Mouse (Mus musculus) layer of hippocampus, adult 9-10 months (tissue): ENCODE data around the gene Utp11.

Source experiments
- DNase-seq: peaks from one replicate; pipeline ENCODE4 v3.0.0; 2022; ENCODE audit warnings: low spot score

The Utp11 gene

DNA sequence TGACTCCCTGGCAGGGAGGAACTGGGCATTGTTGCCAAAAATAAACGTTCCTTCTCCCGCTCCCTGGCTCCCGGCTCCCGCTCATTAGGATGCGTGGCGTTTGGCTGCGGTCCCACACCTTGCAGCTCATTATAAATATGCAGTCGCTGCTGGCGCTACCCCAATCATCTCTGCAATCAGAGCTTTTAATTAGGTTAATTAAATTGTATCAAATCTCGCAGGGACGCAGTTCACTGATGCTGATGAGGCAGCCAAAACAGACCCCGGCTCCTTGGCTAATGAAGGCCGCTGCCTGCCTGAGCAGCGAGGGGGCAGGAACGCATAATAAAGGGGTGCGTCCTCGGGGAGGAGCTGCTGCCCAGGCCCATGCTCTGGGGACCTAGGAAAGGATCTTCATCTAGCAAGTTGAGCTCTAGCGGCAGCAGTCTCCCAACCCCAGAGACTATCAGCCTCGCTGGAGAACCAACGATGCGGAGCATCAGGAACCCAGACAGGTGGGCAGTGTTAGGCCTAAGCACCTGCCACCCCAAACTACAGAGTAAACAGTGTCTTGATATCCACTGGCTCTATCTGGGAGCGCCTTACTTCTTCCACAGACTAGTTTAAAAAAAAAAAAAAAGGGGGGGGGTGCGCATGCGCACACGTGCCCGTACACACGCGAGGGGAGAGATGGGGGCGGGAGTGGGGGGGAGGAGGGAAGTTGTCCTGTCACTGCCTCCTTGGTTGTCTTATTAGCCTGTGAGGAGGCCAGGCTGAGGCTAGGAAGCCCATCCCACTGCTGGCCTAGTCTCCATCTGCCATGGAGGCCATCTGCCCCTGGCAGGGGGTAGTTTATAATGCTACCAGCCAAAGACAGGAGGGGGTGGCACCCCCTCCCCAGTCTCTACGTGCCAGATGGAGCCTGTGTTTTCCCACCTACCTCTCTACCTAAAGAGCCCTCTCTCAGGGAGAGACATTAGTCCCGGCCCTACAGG is 20.8 kb downstream of the Utp11 start:
- no peak for DNase-seq

DNA sequence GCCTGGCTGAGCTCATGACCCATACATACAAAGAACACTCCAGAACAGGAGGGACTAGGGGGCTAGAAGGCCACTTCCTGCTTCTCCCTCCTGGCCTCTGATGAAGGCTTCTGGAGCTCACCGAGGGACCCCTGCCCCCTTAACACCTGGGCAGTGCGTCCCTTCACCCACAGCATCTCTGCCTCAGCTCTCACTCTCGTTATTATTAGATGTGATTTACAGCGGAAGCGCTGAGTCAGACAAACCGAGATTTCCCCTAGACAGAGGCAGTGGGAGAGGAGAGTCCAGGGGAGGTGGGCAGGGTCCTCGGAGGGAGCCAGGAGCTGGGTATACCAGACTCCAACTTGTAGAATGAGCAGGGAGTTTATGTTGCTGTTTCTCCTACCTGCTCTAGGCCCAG is 21.8 kb downstream of the Utp11 start:
- no peak for DNase-seq

DNA sequence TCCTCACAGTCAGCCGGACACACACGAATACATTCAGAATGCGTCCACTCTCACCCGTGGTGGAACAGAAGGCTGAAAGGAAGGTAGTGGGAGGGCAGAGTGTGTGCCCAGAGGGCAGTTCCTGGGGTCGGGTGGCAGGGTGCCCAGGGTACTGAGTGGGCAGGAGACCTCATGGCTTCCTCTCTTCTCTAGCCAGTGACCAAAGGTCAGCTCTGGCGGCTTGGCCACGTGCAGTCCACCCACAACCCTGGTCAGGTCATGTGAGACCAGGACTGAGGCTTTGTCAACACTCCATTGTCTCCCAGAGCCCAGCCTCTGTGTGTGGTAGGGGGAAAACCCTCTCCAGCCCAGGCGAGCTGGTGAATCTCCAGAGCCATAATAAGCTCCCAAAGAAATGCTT is 23.2 kb downstream of the Utp11 start:
- no peak for DNase-seq

DNA sequence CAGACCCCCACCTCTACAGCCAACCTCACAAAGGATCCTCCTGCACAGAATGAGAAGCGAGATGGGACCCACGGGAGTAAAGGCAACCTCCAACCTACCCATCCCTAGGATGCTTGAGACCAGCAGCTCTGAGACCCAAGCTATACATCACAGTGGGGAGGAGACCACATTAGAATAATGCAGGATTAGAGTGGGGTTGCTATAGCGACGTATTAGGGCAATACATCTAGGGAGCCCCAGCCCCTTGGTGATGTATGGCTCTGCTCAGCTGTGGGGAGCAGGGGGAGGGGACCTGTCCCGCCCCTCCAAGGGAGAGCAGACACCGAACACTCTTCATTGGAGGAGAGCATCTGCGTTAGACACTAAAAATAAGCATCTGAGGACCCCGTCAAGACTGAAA is 25.3 kb downstream of the Utp11 start:
- DNase-seq = no peak

DNA sequence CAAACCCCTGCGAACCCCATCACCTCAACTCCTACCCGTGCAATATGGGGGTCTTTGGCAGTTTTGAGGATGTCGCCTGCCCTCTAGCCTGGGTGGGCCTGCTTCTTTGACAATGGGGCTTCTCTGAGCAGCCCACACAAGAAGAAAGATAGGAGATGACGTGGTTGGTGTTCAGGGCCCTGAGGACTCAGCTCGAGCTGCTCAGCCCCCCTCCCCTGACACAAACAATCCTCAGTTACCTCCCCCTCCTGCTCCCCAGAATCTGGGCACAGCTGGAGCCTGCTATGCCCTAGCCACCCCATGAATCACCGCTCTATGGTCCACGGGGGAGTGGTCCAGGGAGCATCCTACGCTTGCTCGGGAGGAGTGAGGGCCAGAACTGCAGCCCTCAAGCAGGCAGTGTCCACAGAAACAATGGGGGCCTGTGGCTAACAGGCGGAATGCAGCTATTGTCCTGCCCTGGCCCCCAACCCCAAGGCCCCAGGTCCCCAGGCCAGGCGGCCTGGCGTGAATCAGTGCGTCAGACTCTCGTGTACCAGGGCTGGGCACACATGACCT is 25.8 kb downstream of the Utp11 start:
- no peak for DNase-seq

DNA sequence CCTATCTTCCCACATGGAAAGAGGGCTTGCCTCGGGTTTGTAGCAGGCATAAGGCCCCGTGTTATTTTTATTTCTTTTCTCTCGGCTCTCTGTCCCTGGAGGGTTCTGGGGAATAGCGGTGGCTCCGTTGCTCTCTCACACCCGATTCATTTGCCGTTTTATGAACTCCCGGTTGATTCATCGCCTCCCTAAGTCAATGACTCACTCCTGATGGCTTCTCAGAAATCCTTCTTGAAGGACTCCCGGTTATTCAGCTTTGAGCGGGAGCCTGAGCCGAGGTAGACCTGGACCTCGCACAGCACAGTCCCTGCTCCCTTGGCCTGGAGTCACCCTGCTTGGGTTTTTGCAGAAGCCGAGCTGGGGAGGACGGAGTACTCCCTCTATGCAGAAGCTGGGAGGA is 28.8 kb downstream of the Utp11 start:
- no peak for DNase-seq

DNA sequence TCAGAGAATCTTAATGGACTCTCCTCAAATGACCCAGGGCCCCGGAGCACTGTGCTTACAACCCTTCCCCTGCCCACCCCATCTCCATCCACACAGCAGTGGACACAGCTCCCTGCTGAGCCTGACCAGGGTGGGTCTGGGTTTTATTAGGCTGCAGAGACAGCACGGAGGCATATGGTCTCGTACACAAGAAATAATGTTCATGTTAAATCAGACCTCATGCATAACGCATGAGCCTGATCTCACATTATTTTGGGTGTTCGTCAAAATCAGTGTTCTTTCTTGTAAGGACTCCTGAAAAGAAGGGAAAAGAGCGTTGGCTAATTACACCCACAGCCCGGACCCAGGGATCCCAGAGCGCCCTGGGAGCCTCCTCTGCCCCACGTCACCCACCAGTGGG is 29.2 kb downstream of the Utp11 start:
- DNase-seq = no peak

DNA sequence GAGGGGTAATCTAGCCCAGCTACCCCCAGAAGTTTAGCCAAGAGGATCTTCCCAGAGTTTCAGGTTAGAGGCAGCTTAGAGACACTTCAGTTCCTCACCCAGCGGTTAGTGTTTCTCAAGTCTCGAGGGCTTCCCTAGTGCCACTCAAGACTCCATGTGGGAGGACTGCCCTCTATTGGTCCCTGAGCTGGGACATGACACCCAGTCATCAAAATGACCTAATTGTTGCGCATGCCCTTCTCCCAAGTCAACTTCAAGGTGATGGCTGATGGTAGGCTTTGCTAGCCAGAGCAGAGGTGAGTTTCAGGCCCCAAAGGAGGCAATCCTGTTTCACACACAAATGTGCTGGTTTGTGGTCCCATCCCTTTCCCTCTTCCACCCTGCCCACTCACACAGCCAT is 30.4 kb downstream of the Utp11 start:
- DNase-seq = no peak

DNA sequence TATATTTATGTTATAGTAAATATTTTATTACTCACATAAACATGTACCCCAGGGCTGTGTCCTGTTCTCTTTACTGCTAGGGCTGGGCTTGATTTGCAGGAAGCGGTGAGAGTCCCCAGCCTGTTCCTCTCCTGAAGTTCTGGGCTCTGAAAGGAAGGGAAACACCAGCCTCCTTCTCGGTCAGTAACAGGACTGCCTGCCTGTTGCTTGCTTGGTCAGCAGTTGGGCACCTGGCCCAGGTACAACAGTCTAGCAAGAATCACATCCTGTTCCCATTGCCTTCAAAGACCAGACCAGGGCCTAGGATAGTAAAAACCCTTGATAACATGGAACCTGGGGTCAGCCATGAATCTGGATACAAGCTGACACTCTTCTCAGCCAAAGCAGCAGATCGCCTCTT is 32.8 kb downstream of the Utp11 start:
- DNase-seq = no peak

DNA sequence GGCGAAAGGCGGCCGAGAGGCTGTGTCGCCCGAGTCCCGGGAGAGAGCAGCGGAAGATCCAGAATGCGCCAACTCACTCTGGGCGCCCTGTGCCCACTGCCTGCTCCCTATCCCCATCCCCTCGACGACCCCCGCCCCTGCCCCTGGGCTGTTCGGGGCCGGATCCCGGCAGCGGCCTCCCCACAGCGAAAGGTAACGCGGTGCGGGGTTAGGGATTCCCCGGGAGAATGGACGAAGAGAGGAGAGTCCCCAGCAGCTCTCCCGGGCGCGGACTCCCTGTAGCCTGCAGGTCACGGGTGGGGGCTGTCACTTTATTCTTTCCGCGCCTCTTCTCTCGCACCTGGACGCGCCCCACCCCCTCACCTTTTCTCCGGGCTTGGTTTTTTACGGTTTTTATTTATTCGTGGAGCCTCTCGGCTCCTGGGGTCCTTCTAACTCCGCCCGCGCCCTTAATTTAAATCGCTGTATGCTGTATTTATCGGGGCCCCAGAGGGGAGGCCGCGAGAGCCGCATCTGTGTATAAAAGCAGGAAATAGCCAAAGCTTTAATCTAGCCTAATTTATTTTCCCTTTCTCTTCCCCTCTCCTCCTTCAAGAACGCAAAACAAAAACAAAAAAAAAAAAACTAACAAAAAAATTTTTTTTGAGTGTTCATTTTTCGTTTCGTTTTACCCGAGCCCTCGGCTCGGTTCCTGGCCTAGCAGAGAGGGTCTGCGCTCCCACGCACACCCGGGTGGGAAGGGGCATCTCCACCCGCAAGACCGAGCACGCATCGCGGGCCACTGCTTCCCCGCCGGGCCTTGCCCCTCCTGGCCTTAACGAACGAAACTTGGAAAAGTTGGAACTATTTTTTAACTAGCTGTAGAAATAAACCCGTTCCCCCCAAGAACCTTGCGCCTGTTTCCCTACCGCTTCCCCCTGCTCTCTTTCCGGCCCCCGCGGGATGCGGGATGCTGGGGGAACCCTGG is 33.9 kb downstream of the Utp11 start:
- no peak for DNase-seq

DNA sequence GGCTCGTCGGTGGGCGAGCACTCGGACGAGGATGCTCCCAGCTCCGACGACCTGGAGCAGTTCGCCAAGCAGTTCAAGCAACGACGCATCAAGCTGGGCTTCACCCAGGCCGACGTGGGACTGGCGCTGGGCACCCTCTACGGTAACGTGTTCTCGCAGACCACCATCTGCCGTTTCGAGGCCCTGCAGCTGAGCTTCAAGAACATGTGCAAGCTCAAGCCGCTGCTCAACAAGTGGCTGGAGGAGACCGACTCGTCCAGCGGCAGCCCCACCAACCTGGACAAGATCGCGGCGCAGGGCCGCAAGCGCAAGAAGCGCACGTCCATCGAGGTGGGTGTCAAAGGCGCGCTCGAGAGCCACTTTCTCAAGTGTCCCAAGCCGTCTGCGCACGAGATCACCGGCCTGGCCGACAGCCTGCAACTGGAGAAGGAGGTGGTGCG is 35.0 kb downstream of the Utp11 start:
- no peak for DNase-seq

DNA sequence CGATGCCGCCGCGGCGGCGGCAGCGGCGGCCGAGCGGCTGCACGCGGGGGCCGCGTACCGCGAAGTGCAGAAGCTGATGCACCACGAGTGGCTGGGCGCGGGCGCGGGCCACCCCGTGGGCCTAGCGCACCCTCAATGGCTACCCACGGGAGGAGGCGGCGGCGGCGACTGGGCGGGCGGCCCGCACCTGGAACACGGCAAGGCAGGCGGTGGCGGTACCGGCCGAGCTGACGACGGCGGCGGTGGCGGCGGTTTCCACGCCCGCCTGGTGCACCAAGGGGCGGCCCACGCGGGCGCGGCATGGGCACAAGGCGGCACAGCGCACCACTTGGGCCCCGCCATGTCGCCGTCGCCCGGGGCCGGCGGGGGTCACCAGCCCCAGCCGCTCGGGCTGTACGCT is 35.6 kb downstream of the Utp11 start:
- DNase-seq = no peak

DNA sequence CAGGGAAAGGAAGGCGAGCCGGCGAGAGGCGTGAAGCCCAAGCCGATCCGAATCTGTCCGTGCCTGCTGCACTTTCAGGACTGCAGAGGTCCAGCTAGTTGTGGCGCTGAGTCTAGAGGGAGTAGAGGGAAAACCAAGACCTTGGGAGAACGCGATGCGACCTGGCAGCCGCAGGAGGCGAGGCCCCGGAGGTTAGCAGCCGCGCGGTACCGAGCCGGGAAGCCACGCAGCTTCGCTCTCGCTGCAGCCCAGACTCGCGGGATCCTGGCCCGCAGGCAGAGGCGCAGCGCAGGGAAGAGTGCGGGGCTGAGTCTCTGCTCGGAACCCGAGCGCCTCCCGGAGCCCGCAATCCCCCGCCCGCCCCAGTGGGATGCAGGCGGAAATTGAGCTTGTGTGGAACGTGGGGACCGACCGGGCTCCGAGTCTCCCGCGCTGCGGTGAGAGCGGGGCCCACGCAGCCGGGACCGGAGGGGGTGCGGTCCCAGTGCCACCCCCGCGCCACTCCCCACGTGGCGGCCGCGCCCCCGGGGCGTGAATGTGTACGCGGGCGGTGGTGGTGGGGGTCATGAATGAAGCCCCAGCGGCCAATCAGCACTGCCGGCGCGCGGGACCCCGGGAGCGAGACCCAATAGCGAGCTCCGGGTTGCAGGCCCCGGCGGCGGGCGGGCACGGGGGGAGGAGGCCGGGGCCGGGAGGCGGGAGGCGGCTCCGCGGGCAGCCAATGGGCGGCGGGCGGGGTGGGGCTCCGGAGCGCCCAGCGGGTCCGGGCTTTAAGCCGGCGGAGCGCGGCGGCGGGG is 36.3 kb downstream of the Utp11 start:
- DNase-seq = peak; percentile 56

DNA sequence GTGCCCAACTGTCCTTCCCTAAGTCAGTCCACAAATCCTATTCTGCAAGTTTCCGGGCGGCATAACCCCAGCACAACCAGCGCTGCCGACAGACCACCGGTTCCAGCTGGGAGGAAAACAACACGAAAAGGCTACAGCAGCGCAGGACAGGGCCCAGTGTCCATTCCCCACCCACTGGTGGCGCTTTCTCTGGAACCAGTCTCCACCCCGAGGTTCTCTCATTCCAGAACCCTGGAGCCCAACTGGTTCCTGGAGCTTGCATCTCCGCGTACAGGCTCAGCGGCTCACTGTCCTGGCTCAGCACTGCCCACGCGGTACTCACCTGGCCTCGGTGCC is 36.9 kb downstream of the Utp11 start, which contains the start of gene Pou3f1:
Gene Pou3f1, plus strand, starts transcription at position 290 of the 336 bp plus-strand sequence.
- no peak for DNase-seq

DNA sequence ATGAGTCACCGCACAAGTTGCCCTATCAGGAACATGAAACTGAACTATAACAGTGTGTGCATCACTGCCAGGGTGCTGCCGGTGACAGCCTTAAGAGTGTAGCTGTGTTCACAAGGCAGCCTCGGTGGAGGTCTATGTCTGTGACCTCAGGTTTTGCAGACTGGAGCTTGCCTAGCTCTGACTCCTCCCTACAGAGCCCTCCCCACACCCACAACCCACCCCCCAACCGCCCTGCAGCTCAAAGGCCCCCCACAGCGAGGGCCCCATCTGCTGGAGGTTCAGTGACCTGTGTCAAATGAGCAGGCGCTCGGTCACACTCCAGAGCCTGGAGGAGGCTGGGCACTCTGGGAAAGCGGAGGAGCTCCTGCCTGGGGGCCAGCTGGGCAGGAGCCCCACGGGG is 40.5 kb downstream of the Utp11 start:
- DNase-seq = no peak

DNA sequence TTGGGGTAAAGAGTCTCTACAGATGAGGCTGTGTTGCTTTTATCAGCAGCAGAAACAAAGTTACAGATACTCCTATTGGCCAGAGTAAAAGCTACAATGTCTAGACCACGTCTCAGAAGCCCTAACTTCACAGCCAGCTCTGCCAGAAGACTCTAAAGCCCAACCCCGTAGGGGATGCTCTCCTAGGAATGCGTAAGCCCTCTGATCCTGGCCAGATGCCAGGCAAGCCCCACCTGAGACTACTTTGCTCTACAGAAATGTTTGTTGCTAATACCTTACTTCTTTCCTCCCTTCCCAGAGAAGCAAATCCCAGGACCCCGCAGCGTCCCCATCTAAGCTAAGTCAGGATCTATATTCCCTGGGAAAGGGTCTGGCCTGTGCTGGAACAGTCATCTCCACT is 45.5 kb downstream of the Utp11 start:
- DNase-seq = no peak

DNA sequence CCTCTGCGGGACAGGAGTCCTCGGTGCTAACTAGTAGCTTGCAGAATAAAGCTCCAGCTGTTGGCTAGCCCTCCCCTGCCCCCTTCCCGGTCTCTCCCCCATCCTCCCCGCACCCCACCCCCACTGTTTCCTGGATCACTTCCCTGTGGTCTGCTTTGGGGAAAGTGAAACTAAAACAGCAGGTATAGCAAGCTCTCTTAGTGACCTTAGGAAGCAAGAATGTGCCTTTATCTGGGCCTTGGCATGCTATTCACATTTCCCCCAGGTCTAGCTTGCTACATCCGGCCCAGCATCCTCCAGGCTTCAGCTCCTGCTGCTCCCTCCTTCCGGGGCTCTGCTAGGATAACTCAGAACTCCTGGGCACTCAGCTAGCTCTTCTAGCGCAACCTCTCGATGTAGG is 46.8 kb downstream of the Utp11 start:
- no peak for DNase-seq

DNA sequence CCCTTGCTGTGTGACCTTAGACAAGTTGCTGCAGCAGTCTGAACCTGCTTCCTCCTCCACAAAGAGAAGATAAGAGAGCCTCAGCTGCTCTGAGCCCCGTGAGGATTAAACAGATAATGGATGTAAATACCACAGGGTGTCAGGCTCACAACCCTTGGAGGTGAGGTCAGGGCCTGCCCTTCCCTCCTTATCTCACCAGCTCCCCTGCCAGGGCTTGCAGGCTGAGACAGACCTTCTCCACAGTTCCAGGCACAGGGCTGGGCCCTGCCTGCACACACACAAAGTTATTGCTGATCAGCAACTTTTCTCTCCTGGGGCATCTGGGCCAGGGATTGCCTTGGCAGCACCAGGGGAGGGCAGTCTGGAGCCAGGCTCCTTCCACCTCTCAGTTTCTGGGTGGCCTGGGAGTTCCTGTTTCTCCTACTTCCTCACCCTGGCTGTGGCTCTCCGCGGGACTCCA is 48.4 kb downstream of the Utp11 start:
- DNase-seq = no peak

DNA sequence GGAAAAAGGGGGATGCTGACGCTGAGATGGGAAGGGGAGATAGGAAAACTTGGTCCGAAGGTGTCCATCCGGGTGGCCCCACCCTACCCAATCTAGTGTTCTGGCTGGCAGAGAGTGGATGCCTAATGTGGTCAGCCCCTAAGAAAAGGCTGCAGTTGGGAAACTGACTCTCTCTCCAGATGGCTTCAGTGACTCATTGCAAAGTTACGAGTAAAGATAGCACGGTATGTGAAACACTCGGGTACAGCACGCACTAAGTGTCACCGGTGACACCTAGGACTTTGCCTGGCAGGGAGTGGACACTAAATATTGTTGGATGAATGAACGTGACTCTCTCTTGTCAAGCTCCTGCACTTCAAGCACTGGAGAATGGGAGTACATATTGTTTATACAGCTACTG is 49.5 kb downstream of the Utp11 start:
- no peak for DNase-seq

DNA sequence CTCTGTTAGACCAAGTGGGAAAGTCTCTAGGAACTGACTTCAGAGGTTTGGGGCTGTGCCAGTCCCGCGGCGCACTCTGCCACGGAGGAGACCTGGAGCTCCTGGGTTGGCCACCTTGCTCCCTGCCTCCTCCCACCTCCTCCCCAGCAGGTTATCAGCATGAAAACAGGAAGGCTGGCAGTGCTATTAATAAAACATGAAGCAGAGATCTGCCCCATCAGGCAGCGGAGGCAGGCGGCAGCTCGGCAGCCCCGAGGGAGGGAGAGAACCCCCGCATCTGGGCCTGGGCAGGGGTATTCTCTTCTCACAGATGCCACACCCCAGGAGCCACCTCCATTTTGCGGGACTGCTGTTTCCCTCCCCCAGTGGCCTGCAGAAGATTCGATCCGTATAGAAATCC is 53.7 kb downstream of the Utp11 start:
- DNase-seq = no peak

DNA sequence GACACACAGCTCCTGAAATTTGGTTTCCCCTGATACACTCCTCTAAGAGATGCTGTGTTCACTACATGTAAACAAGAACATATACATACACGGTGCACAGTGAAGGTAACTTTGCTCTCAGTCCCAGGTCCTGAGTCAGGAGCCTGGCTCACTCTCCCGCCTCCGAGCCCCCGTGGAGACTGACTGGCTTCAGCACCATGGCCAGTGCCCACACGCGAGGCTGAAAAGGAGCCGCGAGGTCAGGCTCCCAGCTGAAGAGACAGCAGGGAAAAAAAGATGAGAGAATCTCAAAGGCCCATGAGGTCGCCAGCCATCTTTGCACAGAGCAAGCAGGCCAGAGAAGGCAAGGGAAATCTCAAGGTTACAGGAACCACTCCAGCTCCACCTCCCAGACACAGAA is 60.1 kb downstream of the Utp11 start:
- DNase-seq = no peak

DNA sequence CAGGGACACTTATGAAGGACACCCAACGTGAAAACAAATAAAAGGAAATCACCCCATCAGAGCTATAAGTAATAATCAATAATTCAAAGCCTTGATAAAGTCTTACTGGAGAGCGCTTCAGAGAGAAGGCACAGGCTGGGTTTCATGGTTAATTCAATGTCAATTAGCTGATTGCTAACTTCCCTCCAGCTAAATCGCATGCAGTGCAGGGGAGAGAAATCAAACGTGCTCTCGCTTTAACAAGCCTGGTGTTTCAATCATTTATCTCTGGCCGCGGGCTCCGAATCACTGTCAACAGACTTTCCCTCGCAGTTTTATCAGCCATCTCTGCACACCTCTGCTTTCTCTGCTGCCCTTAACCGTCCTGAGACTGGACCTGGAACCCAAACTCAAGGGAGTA is 60.5 kb downstream of the Utp11 start:
- no peak for DNase-seq
